Mouse (Mus musculus) heart, postnatal 0 days (tissue): ENCODE results near the gene Tlcd2.

Experiments
- CTCF ChIP-seq: IDR thresholded peaks from 2 replicates; pipeline ENCODE4 v1.5.1; 2016; ENCODE audit warnings: antibody characterized with exemption, control low read depth, low read depth
- EP300 ChIP-seq: IDR thresholded peaks from 2 replicates; pipeline ENCODE4 v1.6.1; 2016; ENCODE audit warnings: antibody characterized with exemption, low read depth

DNA sequence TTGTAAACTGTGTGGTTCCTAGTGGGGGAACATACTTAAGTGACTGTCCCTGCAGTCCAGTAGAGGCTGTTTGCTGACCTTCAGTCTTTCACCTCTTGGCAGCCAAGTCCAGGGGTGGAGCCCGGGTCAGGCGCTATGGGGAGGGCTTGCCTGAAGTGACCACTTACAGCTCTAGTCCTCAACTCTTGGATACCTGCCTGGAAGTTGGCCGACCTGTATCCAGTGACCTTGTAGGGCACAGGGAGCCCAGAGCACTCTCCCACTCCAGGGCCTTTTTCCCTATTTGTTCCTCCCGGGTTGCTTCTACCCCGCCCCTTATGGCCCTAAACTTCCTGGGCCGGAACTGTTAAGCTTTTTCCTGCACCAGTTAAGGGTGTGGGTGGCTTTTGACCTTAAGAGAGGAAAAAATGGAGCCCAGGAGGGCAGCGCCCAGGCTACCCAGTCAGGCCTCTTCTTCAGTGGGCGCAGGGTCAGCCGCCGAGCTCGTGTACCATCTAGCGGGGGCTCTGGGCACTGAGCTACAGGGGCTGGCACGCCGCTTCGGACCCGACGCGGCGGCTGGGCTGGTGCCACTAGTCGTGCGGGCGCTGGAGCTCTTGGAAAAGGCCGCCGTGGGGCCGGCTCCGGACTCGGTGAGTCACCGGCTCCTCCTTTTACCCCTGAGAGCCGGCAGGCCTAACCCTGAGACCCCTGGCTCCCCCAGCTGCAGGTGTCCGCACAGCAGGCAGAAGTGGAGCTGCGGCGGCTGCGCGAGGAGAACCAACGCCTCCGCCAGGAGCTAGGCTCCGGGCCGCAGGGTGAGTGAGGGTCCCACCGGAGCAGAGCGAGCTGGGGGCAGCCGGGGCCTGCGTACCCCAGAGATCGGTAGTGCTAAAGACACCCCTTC, 48.5 kb downstream of the Tlcd2 start, which contains the start of gene Rilp:
- TF ChIP-seq CTCF (peak; percentile 4; the same call in 1 of the 2 replicates), EP300 (peak; percentile 40; the same call in 1 of the 2 replicates)
